Mouse (Mus musculus) neural tube, embryonic 15.5 days (tissue): ENCODE measurements around the gene Myo10. TPM values are rescaled to one million over a fixed set of nuclear protein-coding genes. Genes with fewer than 3 reads are reported as not detected.

ENCODE experiments used
- ATAC-seq: fragments of 200-750 bp; cut with Nextera tagmentation; 2 replicates; pipeline ENCODE4 v1.8.0; 2017; ENCODE audit warnings: mild to moderate bottlenecking, moderate TSS enrichment, moderate library complexity; ENCODE audit not compliant: low FRiP score
- H3K27ac ChIP-seq: fragments of 300-500 bp; sonication (generic); replicated peaks from 2 replicates; pipeline ENCODE4 v1.5.1; 2015; ENCODE audit warnings: mild to moderate bottlenecking, inconsistent platforms
- H3K27me3 ChIP-seq: fragments of 300-500 bp; sonication (generic); replicated peaks from 2 replicates; pipeline ENCODE4 v1.6.1; 2015; ENCODE audit warnings: inconsistent platforms
- H3K36me3 ChIP-seq: fragments of 300-500 bp; sonication (generic); 2 replicates; pipeline ENCODE4 v1.6.1; 2015; ENCODE audit warnings: inconsistent platforms
- H3K4me1 ChIP-seq: fragments of 300-500 bp; sonication (generic); 2 replicates; pipeline ENCODE4 v1.6.1; 2015; ENCODE audit warnings: inconsistent platforms
- H3K4me2 ChIP-seq: fragments of 300-500 bp; sonication (generic); 2 replicates; pipeline ENCODE4 v1.6.1; 2015; ENCODE audit warnings: inconsistent platforms, mild to moderate bottlenecking, moderate library complexity
- H3K4me3 ChIP-seq: fragments of 300-500 bp; sonication (generic); replicated peaks from 2 replicates; pipeline ENCODE4 v1.5.1; 2015; ENCODE audit warnings: mild to moderate bottlenecking, inconsistent platforms
- H3K9ac ChIP-seq: fragments of 300-500 bp; sonication (generic); replicated peaks from 2 replicates; pipeline ENCODE4 v1.6.1; 2015; ENCODE audit warnings: mild to moderate bottlenecking, inconsistent platforms
- H3K9me3 ChIP-seq: fragments of 300-500 bp; sonication (generic); replicated peaks from 2 replicates; pipeline ENCODE4 v1.6.1; 2016; ENCODE audit warnings: inconsistent platforms
- WGBS: fragments of 180-500 bp; shearing (Covaris S2); methylation state at CpG from one replicate; pipeline ENCODE4 v1.1.7; 2015; ENCODE audit warnings: mixed read lengths; 5-methylcytosine and 5-hydroxymethylcytosine counted together
- polyA plus RNA-seq: library from polyadenylated mRNA; unstranded; fragments of >200 nt; fragmentation: Nextera tagmentation; extraction: Ambion mirVana; gene quantifications from 2 replicates; pipeline ENCODE4 v1.2.1, GENCODE M21; 2015

Myo10 gene
- polyA plus RNA-seq, 1 experiment from 2014 or later: 19.5 TPM

DNA sequence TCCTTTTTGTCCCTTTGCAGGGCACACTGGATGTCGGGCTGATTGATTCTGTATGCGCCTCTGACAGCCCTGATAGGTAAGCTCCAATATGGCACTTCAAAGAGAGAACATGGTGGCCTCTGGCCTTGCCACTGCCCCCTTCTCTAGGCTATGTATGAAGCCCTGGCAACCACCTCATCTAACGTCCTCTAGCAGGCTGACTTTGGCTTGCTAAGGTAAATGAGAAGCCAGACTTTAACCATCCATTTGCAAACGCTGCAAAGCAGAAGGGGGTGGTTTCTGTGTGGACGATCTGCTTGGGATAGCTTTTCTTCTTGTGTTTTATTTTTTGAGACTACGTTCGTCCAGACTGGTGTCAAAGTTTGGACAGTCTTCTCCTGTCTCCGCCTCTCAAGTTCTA is 174.9 kb downstream of the Myo10 start:
- H3K27ac ChIP-seq: no peak overlapping the region
- no peaks in the 10 kb centered on the region for H3K27me3 ChIP-seq
- no peaks in the 10 kb centered on the region for H3K9me3 ChIP-seq
- no peak overlapping the region for H3K9ac ChIP-seq
- H3K4me3 ChIP-seq: no peak overlapping the region
- H3K4me2 ChIP-seq: no peak overlapping the region
- peaks cover 11% of the 10 kb centered on the region; the same call in 1 of the 2 replicates for H3K36me3 ChIP-seq
- ATAC-seq: no peak
- 93% methylated on average over 8 of the region's 8 CpGs for WGBS
- H3K4me1 ChIP-seq: no peaks in the 10 kb centered on the region

- no peak overlapping the region for H3K27ac ChIP-seq
- H3K4me2 ChIP-seq: no peak overlapping the region
- no peaks in the 10 kb centered on the region for H3K9me3 ChIP-seq
- H3K9ac ChIP-seq: no peak overlapping the region
- no peaks in the 10 kb centered on the region for H3K4me1 ChIP-seq
- peaks cover 11% of the 10 kb centered on the region; the same call in 1 of the 2 replicates for H3K36me3 ChIP-seq
- no peak overlapping the region for H3K4me3 ChIP-seq
- 92% methylated on average over 1 of the region's 1 CpGs for WGBS
- no peaks in the 10 kb centered on the region for H3K27me3 ChIP-seq
- no peak for ATAC-seq
Observed at GRCm38 (mm10) chr15:25797888-25798287, 175.6 kb downstream of the Myo10 start.

DNA sequence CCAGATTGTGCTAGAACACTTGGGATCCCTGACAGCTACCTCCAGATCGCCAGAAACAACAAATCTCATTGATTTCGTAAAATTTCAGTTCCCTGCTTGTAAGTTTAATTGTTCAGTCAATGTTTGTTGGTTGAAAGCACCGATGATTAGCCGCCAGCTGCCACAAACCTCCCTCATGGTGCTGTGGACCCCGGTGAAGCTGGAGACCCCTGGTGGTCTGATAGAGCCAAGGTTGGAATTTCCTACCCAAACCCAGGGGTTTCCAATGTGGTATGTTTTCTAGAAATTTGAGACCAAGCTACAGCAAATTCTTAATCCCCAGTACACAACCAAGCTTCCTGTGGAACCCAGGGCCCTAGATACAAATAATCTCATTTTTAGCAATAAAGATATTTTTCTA is 179.4 kb downstream of the Myo10 start:
- no peak overlapping the region for H3K4me2 ChIP-seq
- H3K9ac ChIP-seq: no peak overlapping the region
- ATAC-seq: no peak
- no peak overlapping the region for H3K27ac ChIP-seq
- H3K4me1 ChIP-seq: no peaks in the 10 kb centered on the region
- no peak overlapping the region for H3K4me3 ChIP-seq
- peaks cover 11% of the 10 kb centered on the region; the same call in 1 of the 2 replicates for H3K36me3 ChIP-seq
- H3K9me3 ChIP-seq: no peaks in the 10 kb centered on the region
- 72% methylated on average over 5 of the region's 5 CpGs for WGBS
- no peaks in the 10 kb centered on the region for H3K27me3 ChIP-seq

DNA sequence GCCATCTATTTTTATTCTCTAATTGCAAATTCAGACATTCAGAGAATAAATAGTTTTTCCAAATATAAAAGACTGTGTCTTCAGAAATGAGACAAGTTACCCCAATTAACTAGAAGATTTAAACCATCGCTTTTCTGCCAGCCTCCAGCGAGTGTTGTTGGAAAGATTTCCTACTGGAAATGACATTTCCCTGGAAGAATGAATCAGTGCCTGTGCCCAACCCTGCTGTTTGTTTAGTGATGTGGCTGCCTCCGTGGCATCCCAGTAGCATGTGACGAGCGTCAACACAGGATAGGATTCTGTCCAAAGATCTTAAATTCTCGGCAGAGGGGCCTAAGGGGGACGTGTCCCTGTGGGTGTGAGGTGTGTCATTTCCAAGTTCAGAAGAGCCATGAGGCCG is 179.9 kb downstream of the Myo10 start:
- H3K36me3 ChIP-seq: peaks cover 11% of the 10 kb centered on the region; the same call in 1 of the 2 replicates
- H3K27ac ChIP-seq: no peak overlapping the region
- WGBS: 74% methylated on average over 8 of the region's 8 CpGs

DNA sequence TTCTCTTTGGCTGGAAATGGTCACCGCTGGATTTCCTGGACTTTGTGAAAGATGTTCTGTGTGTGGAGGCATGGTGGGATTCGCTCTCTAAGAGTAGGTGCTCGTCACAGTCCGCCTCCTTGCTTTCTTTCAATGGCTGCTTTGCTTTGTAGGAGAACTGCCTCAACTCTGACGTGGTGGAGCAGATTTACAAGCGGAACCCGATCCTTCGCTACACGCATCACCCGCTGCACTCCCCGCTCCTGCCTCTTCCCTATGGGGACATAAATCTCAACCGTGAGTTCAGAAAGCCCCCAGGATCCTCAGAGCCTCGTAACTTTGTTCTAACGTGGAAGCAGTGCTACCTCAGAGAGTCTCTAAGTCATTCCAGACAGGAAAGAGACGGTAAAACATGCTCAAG is 180.8 kb downstream of the Myo10 start:
- H3K9ac ChIP-seq: no peak overlapping the region
- WGBS: 37% methylated on average over 15 of the region's 15 CpGs
- H3K9me3 ChIP-seq: no peaks in the 10 kb centered on the region
- no peaks in the 10 kb centered on the region for H3K4me1 ChIP-seq
- H3K4me2 ChIP-seq: no peak overlapping the region
- peaks cover 11% of the 10 kb centered on the region; the same call in 1 of the 2 replicates for H3K36me3 ChIP-seq
- no peaks in the 10 kb centered on the region for H3K27me3 ChIP-seq
- H3K4me3 ChIP-seq: no peak overlapping the region
- ATAC-seq: peak; percentile 27
- no peak overlapping the region for H3K27ac ChIP-seq

More for the DNA sequence above, 179.9 kb downstream of the Myo10 start:
- Histone ChIP-seq H3K4me2 (no peak overlapping the region), H3K4me3 (no peak overlapping the region), H3K4me1 (no peaks in the 10 kb centered on the region), H3K27me3 (no peaks in the 10 kb centered on the region), H3K9ac (no peak overlapping the region), H3K9me3 (no peaks in the 10 kb centered on the region)
- no peak for ATAC-seq

DNA sequence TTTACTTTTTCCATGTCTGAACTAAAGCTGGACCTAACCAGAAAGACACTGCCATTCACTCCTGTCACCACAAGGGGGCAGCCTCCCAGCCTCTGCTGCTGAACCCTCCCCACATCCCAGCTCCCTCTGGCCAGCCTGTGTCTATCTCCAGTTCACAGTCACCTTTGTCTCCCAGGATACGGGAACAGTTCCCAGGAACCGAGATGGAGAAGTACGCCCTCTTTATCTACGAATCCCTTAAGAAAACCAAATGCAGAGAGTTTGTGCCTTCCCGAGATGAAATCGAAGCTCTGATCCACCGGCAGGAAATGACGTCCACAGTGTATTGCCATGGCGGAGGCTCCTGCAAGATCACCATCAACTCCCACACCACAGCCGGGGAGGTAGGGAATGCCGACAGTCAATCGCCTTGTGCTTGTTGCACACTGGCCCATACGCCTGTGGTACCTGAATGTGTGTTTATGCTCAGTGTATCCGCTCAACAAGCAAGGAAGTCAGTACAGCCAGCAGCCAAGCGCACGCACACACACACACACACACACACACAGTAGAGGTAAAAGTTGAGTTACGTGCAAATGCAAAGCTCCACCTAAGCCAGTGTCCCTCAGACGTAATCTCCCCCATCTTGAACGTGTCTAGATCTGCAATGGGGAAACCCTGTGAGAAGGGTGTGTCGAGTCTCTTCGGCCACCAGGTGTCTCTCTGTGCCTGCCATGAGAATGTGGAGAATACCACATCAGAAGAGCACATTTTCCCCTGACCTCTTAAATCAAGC is 183.2 kb downstream of the Myo10 start:
- Histone ChIP-seq H3K27me3 (no peaks in the 10 kb centered on the region), H3K9ac (no peak overlapping the region), H3K27ac (0 out of 2 replicates have a peak overlapping the region, but pooled peaks have one; percentile 23), H3K36me3 (peaks cover 13% of the 10 kb centered on the region; the same call in 1 of the 2 replicates), H3K4me1 (no peaks in the 10 kb centered on the region), H3K4me3 (no peak overlapping the region), H3K4me2 (no peak overlapping the region), H3K9me3 (no peaks in the 10 kb centered on the region)
- WGBS: 80% methylated on average over 21 of the region's 21 CpGs
- peak; percentile 26; the same call in 1 of the 2 replicates for ATAC-seq

GRCm38 (mm10) chr15:25806363-25806762 is 184.0 kb downstream of the Myo10 start:
- Histone ChIP-seq H3K27me3 (no peaks in the 10 kb centered on the region), H3K9me3 (no peaks in the 10 kb centered on the region), H3K4me1 (no peaks in the 10 kb centered on the region), H3K4me2 (no peak overlapping the region), H3K9ac (no peak overlapping the region), H3K36me3 (peaks cover 13% of the 10 kb centered on the region; the same call in 1 of the 2 replicates), H3K27ac (no peak overlapping the region), H3K4me3 (no peak overlapping the region)
- 90% methylated on average over 17 of the region's 17 CpGs for WGBS
- ATAC-seq: no peak

- Histone ChIP-seq H3K4me3 (no peak overlapping the region), H3K9me3 (no peaks in the 10 kb centered on the region), H3K27ac (no peak overlapping the region), H3K27me3 (no peaks in the 10 kb centered on the region), H3K36me3 (peaks cover 12% of the 10 kb centered on the region; the same call in 1 of the 2 replicates), H3K9ac (no peak overlapping the region), H3K4me1 (no peaks in the 10 kb centered on the region), H3K4me2 (no peak overlapping the region)
- ATAC-seq: no peak
- WGBS: 89% methylated on average over 9 of the region's 9 CpGs
Observed at GRCm38 (mm10) chr15:25806878-25807277, 184.6 kb downstream of the Myo10 start.

DNA sequence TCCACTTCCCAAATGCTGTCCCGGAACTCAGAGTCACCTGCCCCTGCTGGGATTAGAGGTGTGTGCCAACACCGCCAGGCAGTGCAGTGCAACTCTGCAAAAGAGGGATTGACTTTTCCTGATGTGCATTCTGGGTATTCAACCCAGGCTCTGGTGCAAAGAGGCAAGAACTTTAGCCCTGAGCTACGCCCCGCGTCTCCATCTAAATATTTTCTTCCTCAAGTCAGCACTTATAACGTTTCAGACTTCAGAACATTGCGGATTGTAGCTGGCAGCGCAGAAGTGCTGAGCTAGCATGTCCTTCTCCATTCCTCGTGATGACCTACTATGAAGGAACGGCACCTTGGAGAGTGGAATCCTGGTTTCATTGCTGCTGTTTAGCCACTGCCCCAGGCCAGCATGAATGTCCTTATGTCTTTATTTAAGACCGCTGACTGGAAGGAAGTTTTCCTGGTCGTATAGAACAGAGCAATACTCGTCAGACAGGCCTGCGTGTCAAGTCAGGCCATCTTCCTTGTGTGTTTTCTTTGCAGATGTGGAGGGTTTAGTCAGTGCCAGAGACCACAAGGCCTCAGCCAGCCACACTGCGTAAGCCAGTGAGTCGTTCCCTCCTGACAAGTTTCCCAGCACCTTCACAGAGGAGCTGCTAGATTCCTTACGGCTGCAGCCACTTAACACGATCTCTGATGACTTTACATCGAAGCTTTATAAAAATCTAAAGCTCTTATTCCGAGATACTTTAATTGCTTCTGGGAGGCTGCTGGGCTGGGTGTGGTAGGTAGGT is 186.5 kb downstream of the Myo10 start:
- no peak for ATAC-seq
- no peak overlapping the region for H3K4me3 ChIP-seq
- H3K4me2 ChIP-seq: no peak overlapping the region
- no peaks in the 10 kb centered on the region for H3K4me1 ChIP-seq
- H3K27me3 ChIP-seq: no peaks in the 10 kb centered on the region
- H3K36me3 ChIP-seq: peaks cover 12% of the 10 kb centered on the region; the same call in 1 of the 2 replicates
- H3K9me3 ChIP-seq: no peaks in the 10 kb centered on the region
- no peak overlapping the region for H3K9ac ChIP-seq
- 91% methylated on average over 20 of the region's 20 CpGs for WGBS
- no peak overlapping the region for H3K27ac ChIP-seq

DNA sequence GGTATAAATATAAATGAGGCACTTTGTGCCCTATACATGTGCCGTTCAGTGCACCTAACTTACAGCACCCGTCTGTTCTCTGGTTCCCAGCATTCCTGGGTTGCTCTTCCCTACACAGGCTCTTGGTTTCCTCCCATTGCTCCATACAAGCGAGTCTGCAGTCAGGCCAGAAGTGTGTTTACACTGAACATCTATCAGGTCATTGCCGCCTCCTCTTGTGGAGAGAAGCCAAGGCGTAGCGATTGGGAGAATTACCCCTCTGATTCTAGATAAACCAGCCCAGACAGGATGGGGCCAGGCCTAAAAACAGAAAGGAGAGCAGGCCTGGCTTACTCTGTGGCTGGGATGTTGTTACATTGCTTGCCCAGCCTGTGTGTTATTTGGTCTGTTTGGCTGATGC is 187.3 kb downstream of the Myo10 start:
- no peak for ATAC-seq
- no peak overlapping the region for H3K9ac ChIP-seq

DNA sequence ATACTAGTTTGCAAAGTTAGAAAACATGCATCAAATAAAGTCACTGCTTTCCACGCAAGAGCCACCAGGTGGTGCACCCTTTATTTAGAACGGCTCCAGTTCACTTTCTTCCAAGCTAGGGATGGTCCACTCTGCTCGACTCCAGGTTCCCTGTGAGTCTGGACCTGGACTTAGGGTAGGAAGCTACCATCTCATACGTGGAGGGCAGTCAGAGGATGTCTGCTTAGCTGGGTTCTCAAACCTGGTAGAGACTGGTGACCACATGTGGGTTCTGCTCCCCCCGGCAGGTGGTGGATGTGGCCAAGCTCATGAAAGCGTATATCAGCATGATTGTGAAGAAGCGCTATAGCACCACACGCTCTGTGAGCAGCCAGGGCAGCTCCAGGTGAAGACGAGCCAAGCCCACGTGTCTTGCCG is 189.5 kb downstream of the Myo10 start:
- Histone ChIP-seq H3K4me2 (no peak overlapping the region), H3K27ac (no peak overlapping the region), H3K4me1 (no peaks in the 10 kb centered on the region), H3K9me3 (no peaks in the 10 kb centered on the region), H3K4me3 (no peak overlapping the region), H3K27me3 (no peaks in the 10 kb centered on the region), H3K9ac (no peak overlapping the region), H3K36me3 (peaks cover 16% of the 10 kb centered on the region)
- WGBS: 92% methylated on average over 11 of the region's 11 CpGs
- no peak for ATAC-seq

More for the DNA sequence above, 187.3 kb downstream of the Myo10 start:
- no peak overlapping the region for H3K27ac ChIP-seq
- H3K36me3 ChIP-seq: peaks cover 15% of the 10 kb centered on the region
- H3K4me1 ChIP-seq: no peaks in the 10 kb centered on the region
- WGBS: 89% methylated on average over 6 of the region's 6 CpGs
- no peak overlapping the region for H3K4me2 ChIP-seq
- no peaks in the 10 kb centered on the region for H3K27me3 ChIP-seq
- H3K9me3 ChIP-seq: no peaks in the 10 kb centered on the region
- H3K4me3 ChIP-seq: no peak overlapping the region

DNA sequence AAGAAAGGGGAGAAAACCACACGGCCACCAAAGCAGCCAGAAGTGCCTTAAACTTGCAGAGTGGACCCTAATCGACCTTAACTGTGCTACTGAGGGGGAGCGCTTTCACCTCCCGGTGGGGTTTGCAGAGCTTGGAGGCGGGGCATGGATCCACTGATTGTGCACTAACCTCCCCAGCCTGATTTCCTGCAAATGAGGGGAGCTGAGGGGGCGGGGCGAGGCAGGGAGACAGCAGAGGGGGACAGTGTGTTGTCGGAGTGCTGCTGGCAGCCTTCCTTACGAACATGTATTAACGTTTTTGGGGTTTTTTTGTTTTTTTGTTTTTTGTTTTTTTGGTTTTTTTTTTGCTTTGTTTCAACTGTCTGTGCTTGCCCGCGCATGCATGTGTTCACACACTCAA is 190.2 kb downstream of the Myo10 start:
- Histone ChIP-seq H3K27ac (no peak overlapping the region), H3K9ac (no peak overlapping the region), H3K4me2 (no peak overlapping the region), H3K4me3 (no peak overlapping the region), H3K4me1 (no peaks in the 10 kb centered on the region), H3K36me3 (peaks cover 16% of the 10 kb centered on the region), H3K27me3 (no peaks in the 10 kb centered on the region), H3K9me3 (no peaks in the 10 kb centered on the region)
- 71% methylated on average over 12 of the region's 12 CpGs for WGBS
- ATAC-seq: no peak
